Mouse (Mus musculus) adipocyte (in vitro differentiated cells): ENCODE results near the gene Glb1l2.
A peak's percentile ranks its signal among the peaks of the same experiment; 100 is the strongest.

Experiments
- DNase-seq: peaks from one replicate; pipeline ENCODE4 v3.0.0-alpha.2; 2016; ENCODE audit warnings: low spot score

The Glb1l2 gene

DNA sequence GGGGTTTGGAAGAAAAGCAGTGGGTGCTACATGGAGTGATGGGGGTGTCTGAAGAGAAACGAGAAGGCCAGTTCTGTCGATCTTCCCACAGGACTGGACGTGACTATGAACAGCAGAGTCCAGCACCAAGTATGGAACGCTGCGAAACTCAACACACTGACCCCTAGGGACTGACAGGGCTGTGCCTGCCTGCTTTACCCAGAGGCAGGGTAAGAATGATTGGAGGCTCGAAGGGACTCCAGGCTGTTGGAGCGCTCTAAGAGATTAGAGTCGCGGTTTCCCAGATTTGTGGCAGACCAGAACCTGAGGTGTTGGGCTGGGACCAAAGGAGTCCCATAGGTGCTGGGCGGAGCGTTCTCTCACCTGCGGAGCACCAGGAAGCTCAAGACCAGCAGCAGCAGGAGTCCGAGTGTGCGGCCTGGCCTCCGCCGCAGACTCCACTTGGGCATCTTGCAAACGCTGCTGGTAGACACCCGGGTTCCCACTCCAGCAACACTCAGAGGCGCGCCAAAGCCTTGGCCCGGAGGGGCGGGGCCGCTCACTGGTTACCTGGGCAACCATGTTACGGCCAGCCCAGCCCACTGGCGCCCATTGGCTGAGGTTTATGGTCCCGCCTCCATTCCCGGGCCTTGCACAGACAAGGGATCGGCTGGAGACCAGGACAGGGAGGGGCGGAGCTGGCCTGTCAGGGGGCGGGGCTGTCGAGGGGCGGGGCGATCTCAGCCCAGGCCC lies at the start of gene Glb1l2:
Gene Glb1l2, minus strand, starts transcription at position 534 of the 732 bp plus-strand sequence.
- no peak for DNase-seq

GRCm38 (mm10) chr9:26831089-26831488 lies 24.8 kb upstream of the Glb1l2 start:
- no peak for DNase-seq

DNA sequence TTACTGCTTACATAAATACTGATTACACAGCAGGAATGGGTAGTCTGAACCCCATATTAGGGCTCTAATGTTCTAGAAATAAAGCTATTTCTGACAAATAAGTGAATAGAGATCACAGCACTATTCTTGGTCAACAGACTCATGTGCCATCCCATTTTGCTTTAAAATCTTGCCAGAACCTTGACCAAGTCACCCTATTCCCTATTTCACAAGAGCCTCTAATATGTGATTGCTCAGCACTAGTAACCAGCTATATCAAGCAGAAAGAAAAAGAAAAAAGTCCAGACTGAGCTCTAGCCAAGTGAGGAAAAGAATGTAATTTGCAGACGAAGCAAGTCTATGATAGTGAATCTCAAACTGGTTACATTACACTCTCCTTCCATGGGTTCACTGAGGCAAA lies 13.7 kb upstream of the Glb1l2 start:
- DNase-seq: peak; percentile 34

DNA sequence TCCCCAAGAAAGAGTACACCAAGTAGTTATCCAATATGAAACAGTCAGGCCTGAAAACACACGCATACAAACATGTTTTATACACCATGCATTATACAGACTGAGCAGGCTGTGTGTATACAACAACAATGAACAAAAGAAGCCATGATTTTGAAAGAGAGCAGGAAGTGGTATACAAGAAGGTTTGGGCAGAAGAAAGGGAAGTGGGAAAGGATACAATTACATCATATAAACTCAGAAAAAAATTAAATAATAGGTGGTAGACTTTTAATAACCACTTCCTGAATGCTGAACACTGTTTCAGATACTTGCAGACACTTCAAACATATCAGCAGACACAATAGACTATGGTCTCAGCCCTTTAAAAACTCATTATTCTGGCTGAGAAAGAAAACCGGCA lies 2.5 kb upstream of the Glb1l2 start:
- no peak for DNase-seq

- no peak for DNase-seq
Measured at GRCm38 (mm10) chr9:26804321-26804720, 1.9 kb downstream of the Glb1l2 start.

- no peak for DNase-seq
Measured at GRCm38 (mm10) chr9:26800357-26800756, 5.9 kb downstream of the Glb1l2 start.

DNA sequence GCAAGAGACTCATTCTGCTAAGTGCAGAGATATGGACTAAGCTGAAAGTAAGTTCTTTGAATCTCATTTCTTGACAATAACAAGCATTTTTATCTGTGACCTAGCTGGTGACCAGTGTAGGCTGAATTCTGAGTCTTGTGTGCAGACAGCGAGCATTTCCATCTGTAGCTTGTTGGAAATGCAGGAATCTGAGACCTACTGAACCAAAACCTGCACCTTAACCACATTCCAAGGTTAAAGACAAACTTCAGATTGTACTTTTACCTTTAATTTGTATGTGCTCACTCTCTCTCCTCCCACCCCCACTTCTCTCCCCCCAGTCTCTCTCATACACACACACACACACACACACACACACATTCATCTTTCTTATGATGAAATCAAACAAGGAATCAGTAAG lies 7.5 kb downstream of the Glb1l2 start:
- DNase-seq: no peak

- DNase-seq: no peak
Measured at GRCm38 (mm10) chr9:26798205-26798604, 8.1 kb downstream of the Glb1l2 start.

DNA sequence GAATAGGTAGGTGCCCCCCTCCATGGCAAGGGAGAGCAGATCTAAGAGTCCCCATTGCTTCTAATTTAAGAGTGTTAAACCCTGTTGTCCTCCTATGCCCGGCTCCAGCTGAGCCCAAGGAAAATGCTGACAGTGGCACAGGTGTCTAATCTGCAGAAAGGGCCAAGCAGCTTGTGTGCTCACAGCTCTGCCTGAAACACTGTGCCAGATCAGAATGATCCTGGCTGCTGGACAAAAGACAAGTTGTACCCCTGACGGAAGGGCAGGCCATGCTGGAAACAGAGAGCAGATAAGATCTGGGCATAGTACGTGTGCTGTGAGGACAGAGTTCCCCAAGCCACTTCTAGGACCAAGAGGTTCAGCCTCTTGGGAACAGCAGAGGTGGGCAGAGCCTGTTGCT lies 13.4 kb downstream of the Glb1l2 start:
- DNase-seq: no peak

- DNase-seq: no peak
Measured at GRCm38 (mm10) chr9:26783414-26783975, 22.8 kb downstream of the Glb1l2 start.

DNA sequence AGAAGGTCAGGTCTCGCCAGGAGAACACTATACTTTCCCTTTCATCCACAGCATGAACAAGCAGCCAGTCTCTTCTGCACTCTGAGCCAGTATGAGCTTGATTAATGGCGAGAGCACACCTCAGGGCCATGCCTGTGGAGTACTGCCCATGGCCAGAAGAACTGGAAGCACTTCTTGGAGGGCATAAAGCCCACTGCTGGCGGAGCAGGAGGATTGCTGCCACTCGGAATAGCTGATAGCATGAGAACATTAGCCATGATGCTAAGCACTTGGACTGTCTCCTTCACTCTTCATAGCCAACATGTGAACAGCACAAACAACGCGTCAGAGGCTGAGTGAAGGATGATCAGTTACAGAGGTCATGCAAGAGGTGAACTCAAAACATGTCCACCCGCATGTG lies 27.8 kb downstream of the Glb1l2 start:
- no peak for DNase-seq

GRCm38 (mm10) chr9:26776122-26776902 lies 30.0 kb downstream of the Glb1l2 start:
- peak; percentile 55 for DNase-seq

DNA sequence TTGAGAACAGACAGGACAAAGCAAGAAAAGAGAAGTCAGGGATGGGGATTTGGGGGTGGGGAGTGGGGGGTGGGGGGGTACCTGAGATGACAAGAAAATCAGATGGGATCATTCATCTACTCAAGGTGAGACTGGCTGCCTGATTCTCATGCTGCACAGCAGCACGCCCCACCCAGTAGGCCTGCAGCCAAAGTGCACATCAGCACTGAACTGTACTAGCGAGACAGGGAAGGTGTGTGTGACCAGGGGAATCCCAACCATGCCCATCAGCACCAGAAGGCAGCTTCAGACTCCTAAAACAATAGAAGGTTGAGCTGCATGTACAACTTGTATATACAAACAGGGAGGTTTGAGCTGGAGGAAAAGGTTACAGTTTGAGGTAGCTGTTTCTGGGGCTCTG lies 30.6 kb downstream of the Glb1l2 start:
- DNase-seq: no peak

DNA sequence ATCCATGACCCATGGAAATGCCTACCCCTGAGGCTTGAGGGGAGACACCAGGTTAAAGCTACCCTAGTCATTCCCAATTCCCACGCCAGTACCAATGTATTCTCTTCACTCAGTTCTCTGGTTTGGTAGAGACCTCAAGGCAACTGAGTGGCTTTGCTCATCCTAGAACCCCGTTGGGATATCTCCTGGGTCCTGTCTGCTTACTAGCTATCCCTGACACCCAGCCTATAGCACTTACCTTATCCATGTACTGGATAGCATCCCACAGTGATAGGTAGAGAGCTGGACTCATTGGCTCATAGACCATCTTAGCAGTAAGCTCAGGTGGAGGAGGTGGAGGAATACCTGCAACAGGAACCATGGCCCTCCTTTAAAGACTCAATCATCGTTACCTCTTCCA lies 38.1 kb downstream of the Glb1l2 start:
- no peak for DNase-seq

GRCm38 (mm10) chr9:26762477-26762876 lies 43.8 kb downstream of the Glb1l2 start:
- no peak for DNase-seq

DNA sequence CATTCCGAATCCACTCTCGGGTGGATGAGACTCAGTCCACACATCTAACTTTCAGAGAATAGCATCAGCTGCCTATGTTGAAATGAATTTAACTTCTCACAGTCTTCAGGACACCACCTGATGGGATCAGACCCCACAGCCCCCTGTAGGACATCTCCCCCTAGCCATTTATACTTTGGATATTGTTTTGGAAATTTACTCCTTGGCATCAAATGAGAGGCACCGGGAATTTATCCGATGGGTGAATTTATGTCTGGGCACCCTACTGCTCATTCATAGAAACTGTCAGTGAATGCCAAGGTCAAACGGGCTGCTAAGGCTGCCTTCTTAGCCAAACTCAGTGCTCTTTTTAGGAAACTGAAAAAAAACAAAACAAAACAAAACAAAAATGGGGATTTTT lies 45.7 kb downstream of the Glb1l2 start:
- DNase-seq: no peak

DNA sequence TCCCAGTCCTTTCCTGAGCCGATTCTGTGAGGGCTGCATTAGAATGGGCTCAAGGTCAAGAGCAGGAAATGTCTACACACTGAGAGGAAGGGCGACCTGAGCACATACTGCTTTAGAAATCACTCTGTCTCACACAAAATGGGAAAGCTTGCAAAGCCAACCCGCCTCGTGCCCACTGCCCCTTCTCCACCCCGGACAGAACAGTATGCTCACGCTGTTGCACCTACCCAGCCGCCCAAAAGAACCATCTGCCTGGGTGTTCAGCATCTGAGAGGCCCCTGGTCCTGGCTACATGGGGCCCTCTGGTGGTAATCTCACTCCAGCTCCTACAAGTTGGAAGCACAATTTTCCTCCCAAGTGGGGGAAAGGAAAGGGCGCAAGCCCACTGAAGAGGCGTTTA lies 46.2 kb downstream of the Glb1l2 start:
- DNase-seq: no peak

- no peak for DNase-seq
Measured at GRCm38 (mm10) chr9:26748893-26749292, 57.4 kb downstream of the Glb1l2 start.

GRCm38 (mm10) chr9:26747121-26747520 lies 59.1 kb downstream of the Glb1l2 start:
- no peak for DNase-seq

DNA sequence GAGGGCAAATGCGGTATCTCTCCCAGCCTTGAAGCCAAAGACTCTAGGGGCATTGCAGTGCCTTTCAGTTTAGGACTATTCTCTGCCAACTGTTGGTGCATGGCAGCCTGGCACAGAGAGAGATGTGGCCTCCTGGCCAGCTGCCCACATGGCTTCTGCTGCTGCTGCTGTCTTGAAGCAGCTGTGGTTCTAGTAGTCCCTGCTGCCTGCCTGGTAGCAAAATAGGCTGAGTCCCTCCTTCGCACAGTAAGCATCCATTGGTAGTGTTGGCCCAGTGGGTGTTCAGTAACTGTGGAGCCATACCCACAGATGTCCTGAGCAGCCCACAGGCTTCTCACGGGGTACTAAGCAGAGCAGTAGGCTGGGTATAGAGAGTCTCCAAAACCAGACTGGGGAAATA lies 63.5 kb downstream of the Glb1l2 start:
- DNase-seq: no peak

GRCm38 (mm10) chr9:26737116-26737515 lies 69.2 kb downstream of the Glb1l2 start:
- DNase-seq: no peak

- DNase-seq: no peak
Measured at GRCm38 (mm10) chr9:26733986-26734385, 72.3 kb downstream of the Glb1l2 start.

DNA sequence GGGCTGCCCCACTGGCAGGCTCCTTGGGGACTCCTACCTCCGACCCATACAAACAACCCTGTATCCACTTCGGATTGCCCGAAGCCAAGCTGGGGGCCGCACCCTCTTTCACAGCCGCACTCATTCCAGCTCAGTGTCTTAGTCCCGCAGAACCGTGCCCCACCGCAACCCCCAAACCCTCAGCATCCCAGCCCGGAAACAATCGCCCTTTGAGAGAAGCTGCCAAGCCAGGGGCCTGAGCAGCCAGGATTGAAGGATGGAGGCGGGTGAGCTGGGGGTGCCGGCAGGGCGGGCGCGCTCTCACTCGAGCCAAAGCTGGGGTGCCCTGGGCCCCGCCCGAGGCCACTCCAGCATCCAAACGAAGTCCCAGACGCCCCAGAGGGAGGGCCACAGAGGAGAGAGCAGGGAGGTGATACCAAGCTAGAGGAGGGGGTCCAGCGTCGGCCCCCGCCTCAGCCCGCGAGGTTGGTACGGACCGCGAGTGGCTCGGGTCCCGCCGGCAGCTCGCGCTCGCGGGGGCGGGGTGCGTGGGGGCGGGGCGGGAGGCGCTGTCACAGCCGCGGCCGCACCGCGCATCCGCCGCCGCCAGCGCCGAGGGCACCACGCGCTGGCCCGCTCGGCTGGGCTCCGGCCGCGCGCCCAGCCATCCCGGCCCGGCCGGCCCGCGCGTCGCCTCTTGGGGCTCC lies 72.9 kb downstream of the Glb1l2 start, which contains the start of gene B3gat1:
Gene B3gat1, plus strand, starts transcription at position 523 of the 686 bp plus-strand sequence.
- DNase-seq: no peak
